Mouse (Mus musculus): ENCODE results near the gene St6galnac3.
A peak's percentile ranks its signal among the peaks of the same experiment; 100 is the strongest.

St6galnac3 gene

DNA sequence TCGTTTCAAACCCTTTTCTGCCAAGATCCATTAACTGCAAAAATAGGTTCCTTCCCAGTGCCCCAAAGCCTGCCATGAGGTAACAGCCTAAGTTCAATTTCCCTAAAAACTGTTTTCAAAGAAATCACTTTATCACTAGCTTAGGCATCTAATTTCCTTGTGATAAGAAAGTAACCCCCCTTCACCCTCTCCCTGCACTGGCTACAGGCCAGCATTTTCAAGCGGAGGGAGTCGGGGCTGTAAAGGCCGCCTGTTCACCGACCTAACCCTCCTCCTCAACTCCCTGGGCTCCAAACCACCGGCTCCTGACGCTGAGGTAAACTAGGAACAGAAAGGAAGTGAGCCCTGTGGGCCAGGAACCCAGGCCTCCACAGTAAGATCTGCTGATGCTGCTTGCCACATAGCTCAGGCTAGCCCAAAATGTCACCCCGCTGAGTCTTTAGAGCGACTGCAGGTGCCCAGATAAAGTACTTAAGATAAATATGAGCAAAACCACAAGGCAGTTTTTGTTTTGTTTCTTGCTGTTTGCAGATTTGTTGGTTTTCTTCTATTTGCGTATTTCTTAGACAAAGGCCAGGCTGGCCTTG, 61.0 kb downstream of the St6galnac3 start:
- no peak for DNase-seq (ENCODE audit: low read depth, low spot score)
- no peaks in the 10 kb centered on the region for H3K27me3 ChIP-seq (ENCODE audit: control insufficient read depth, insufficient read depth, low read length, poor library complexity, severe bottlenecking)
- no peaks in the 10 kb centered on the region for H3K36me3 ChIP-seq (ENCODE audit: control insufficient read depth, insufficient read depth, low read length, poor library complexity, severe bottlenecking)

DNA sequence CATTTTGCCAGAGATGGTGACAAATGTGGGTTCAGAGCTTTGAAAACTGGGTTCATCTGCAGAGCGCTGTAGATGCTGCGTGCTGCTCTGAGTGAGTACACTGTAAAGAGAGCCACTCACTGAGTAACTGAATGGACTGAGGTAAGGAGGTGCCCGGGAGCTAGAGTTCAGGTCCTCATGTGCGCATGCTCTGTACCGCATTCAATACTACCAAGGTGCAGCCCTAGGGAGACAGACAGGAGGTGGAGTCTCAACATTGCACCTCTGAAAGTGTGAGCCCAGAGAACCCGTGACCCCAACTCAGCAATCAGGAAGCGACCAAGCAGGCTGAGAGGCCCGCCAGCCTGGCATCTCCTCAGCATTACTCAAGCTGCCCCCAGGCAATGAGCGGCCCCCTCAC, 62.2 kb downstream of the St6galnac3 start:
- no peaks in the 10 kb centered on the region for H3K27me3 ChIP-seq (ENCODE audit: control insufficient read depth, insufficient read depth, low read length, poor library complexity, severe bottlenecking)
- no peak for DNase-seq (ENCODE audit: low read depth, low spot score)
- no peaks in the 10 kb centered on the region for H3K36me3 ChIP-seq (ENCODE audit: control insufficient read depth, insufficient read depth, low read length, poor library complexity, severe bottlenecking)

DNA sequence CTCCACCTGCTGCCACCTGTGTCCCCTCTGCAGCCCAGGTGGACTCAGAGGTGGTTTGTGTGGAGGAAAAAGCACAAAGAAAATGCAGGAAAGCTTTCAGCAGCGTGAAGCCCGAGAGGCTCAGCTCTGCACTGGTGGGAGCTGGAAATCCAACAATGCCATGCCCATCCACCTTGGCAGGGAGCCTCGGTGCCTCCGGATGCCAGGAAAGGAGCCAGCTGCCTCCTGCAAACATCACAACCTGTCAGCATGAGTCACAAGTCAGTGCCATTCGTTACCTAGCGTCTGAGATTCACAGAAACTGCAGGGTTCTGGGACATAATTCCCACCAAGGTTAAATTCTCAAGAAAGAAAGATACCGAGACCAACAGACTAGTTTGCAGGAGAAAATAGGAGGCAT, 63.0 kb downstream of the St6galnac3 start:
- no peak for DNase-seq (ENCODE audit: low read depth, low spot score)
- no peaks in the 10 kb centered on the region for H3K36me3 ChIP-seq (ENCODE audit: control insufficient read depth, insufficient read depth, low read length, poor library complexity, severe bottlenecking)
- H3K27me3 ChIP-seq (ENCODE audit: control insufficient read depth, insufficient read depth, low read length, poor library complexity, severe bottlenecking): no peaks in the 10 kb centered on the region

DNA sequence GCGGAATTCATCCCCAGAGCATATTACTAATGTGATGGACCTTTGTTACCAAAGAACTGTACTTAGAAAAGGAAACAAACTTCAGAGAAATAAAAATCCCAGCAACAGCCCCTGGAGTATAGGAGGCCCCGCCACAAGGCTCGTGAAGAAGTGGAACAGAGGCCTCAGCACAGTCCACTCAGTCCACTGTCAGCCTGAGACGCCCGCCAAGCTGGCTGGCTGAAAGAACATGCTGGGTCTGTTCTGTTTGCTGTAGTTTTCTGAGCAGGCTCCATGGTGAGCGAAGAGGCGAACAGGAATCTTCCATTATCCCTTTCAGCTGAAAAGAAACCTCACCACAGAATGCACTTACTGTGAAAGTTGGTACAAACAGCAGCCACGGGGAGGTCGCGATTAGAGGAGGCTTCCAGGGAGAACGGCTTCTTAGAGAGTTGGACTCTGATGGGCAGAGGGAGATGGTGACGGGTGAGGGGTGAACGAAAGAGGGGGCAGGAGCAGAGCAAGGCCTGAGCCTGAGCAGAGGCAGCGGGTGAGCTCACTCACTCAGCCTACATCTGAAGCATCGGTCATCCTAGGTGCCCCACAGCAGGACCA, 65.3 kb downstream of the St6galnac3 start:
- Histone ChIP-seq H3K27me3 (ENCODE audit: control insufficient read depth, insufficient read depth, low read length, poor library complexity, severe bottlenecking) (no peaks in the 10 kb centered on the region), H3K36me3 (ENCODE audit: control insufficient read depth, insufficient read depth, low read length, poor library complexity, severe bottlenecking) (no peaks in the 10 kb centered on the region)
- no peak for DNase-seq (ENCODE audit: low read depth, low spot score)

DNA sequence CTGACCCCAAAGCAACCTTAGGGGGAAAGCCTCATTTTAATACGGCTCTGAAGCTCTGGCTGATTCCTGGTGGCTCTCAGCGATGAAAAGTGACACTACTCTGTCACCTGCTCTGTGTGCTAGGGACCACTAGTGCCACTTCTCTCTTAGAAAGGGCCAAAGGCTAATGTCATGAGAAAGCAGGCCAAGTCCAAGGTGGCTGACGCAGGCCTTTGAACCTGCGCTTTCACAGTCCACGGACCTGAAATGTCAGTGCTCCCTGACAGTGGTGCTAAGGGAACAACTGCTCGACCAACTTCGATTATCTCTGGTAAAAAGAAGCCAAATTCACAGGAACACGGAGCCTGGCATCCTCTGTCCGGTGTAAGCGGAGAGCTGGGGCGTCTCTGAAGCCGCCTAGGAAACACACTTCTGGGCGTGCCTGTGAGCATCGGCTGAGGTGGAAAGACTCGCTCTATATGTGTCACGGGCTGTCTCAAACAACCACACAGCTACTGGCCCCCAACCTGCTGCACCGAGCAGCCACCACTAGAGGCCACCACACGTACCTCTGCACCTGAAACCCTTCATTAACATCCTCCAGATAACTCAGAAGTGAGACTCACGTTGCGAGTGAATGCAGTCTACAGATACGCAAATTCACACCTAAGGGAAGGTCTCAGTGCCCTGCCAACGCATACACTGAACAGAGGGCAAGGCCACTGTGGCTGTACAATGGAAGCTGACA, 66.8 kb downstream of the St6galnac3 start:
- peak; percentile 64 for DNase-seq (ENCODE audit: low read depth, low spot score)
- H3K27me3 ChIP-seq (ENCODE audit: control insufficient read depth, insufficient read depth, low read length, poor library complexity, severe bottlenecking): no peaks in the 10 kb centered on the region
- no peaks in the 10 kb centered on the region for H3K36me3 ChIP-seq (ENCODE audit: control insufficient read depth, insufficient read depth, low read length, poor library complexity, severe bottlenecking)

DNA sequence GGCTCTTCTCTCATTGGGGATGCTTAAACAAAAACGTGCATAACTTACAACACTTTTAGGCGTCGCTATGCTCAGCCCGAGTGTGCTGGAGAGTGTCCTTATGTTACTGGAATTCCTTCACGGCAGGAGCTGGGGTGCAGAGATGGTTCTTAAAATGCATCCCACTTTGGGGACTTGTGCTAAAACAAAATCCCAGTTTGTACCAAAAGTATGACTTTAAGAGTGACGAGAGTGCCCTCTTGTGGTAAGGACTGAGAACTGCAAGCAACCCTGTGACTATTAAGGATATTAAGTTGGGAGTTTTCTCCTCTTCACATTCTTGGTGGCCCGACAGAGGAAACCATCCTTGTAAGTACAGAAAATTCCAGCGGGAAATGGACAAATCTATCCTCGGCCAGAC, 69.9 kb downstream of the St6galnac3 start:
- no peaks in the 10 kb centered on the region for H3K27me3 ChIP-seq (ENCODE audit: control insufficient read depth, insufficient read depth, low read length, poor library complexity, severe bottlenecking)
- peak; percentile 59 for DNase-seq (ENCODE audit: low read depth, low spot score)
- H3K36me3 ChIP-seq (ENCODE audit: control insufficient read depth, insufficient read depth, low read length, poor library complexity, severe bottlenecking): no peaks in the 10 kb centered on the region

DNA sequence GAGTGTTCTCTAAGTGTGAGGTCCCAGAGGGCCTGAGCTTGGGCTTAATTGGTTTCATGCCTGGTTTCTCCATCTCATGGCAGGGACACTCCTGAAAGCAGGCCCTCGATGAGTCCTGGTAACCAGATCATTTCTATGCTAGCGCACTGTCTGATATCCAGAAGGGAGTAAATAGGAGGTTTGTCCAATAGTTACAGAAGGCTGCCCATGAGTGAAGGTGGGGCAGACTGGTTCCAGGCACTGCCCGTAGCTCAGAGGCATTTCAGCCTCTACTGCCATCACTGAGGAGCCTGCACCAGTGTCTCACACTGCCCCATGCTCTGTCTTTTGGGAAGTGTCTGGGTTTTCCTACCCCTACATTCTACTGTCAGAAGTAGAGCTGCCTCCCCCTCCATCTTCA, 72.1 kb downstream of the St6galnac3 start:
- Histone ChIP-seq H3K36me3 (ENCODE audit: control insufficient read depth, insufficient read depth, low read length, poor library complexity, severe bottlenecking) (no peaks in the 10 kb centered on the region), H3K27me3 (ENCODE audit: control insufficient read depth, insufficient read depth, low read length, poor library complexity, severe bottlenecking) (no peaks in the 10 kb centered on the region)
- DNase-seq (ENCODE audit: low read depth, low spot score): no peak

DNA sequence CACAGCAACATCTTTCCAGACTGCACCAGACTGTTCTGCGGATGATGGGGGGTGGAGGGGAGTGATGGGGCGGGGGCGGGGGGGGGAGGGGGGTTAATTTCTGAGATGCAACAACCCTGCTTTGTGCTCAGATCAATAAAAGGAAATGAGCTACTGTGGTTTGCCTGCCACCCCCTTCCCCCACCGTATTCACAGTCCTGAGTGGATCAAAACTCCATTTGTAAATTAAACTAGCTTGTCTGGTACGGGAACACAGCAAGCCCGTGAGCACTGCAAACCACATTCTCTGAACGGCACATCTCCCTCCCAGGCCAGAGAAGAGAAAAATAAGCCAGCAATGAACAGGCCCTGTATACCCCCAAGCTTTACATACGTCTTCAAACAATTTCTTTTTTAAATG, 76.3 kb downstream of the St6galnac3 start:
- no peaks in the 10 kb centered on the region for H3K27me3 ChIP-seq (ENCODE audit: control insufficient read depth, insufficient read depth, low read length, poor library complexity, severe bottlenecking)
- no peak for DNase-seq (ENCODE audit: low read depth, low spot score)
- no peaks in the 10 kb centered on the region for H3K36me3 ChIP-seq (ENCODE audit: control insufficient read depth, insufficient read depth, low read length, poor library complexity, severe bottlenecking)

DNA sequence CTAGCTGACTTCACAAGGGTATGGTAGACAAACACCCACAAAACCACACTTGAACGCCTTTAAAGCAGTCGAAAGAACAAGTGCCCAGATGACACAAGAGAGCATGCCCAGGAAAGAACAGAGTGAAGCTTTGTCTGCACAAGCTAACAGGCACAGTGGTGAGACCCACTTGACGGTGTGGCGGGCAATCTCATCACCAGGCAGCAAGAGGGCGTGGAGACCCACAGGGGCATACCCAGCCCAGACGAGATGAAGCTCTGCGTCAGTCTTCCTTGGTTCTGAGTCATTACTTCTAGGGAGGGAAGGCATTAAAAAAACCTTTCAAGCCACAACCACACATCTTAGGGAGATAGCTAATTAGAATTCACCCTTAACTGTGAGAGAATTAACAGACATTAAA, 79.2 kb downstream of the St6galnac3 start:
- no peaks in the 10 kb centered on the region for H3K36me3 ChIP-seq (ENCODE audit: control insufficient read depth, insufficient read depth, low read length, poor library complexity, severe bottlenecking)
- no peak for DNase-seq (ENCODE audit: low read depth, low spot score)

DNA sequence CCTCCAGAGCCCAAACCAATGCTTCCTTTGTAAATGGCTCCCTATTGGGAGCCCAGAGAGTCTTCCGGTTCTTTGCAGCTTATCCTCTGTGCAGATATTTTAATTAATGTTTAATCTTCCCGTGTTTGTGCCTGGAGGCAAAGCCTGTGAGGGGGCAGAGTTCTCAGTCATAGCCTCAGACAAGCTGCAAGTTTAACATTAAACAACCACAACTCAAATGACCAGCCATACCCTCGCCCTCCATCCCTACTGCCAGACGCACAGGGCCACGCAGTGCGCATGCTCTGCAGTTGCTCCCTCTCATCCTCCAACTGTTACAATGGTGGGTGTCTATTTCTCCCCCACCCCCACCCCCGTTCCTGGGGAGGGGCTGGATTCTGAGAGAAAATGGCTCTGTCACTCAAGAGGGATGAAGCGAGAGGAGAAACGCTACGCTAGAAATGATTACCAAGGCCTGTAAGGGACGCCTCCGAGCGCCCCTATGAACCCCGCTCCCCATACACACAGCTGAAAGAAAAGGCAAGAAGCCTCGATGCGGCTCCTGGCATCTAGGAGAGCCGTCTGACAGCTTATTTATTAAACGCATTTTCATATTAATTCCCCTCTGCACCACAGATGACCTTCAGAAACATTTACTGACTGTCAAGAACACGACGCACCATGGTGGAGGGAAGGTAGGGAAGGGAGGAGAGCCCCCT, 81.0 kb downstream of the St6galnac3 start:
- no peak for DNase-seq (ENCODE audit: low read depth, low spot score)
- H3K36me3 ChIP-seq (ENCODE audit: control insufficient read depth, insufficient read depth, low read length, poor library complexity, severe bottlenecking): no peaks in the 10 kb centered on the region

More for the DNA sequence above, 79.2 kb downstream of the St6galnac3 start:
- H3K27me3 ChIP-seq (ENCODE audit: control insufficient read depth, insufficient read depth, low read length, poor library complexity, severe bottlenecking): no peaks in the 10 kb centered on the region

DNA sequence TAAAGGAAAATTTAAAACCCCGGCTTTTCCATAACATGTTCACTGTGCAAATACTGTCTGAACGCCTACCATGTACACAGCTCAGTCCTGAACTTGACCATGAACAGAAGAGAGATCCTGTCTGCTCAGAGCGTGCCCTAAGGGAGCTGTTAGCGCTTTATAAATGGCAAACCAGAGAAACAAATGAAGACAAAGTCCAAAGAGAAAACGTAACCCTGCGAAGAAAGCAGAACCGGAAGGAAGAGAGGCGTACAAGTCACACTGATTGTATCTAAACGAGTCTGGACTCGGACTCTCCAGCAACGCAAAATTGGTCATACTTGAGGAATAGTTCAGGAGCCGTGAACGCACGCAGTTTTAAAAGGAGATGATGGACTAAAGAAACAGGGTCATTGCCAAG, 82.1 kb downstream of the St6galnac3 start:
- H3K27me3 ChIP-seq (ENCODE audit: control insufficient read depth, insufficient read depth, low read length, poor library complexity, severe bottlenecking): no peaks in the 10 kb centered on the region
- DNase-seq (ENCODE audit: low read depth, low spot score): no peak

More for the DNA sequence above, 81.0 kb downstream of the St6galnac3 start:
- H3K27me3 ChIP-seq (ENCODE audit: control insufficient read depth, insufficient read depth, low read length, poor library complexity, severe bottlenecking): no peaks in the 10 kb centered on the region

DNA sequence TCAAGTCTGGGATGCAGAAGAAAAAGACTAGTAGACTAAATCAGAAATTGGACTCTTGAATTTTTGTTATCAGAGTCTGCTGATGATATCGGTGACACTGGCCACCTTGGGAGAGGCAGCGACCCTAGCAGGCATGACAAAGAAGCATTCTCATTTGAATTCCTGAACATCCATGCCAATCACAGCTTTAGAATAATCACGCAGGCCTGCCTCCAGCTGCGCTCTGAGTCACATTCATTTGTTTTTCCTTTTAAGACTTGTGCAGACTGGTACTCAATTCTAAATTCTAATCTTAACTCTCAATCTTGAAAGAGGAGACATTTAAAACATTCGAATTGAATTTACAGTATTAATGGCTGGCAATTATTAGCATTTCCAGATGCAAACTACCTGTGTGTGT, 83.2 kb downstream of the St6galnac3 start:
- no peak for DNase-seq (ENCODE audit: low read depth, low spot score)
- H3K27me3 ChIP-seq (ENCODE audit: control insufficient read depth, insufficient read depth, low read length, poor library complexity, severe bottlenecking): no peaks in the 10 kb centered on the region

More for the DNA sequence above, 82.1 kb downstream of the St6galnac3 start:
- no peaks in the 10 kb centered on the region for H3K36me3 ChIP-seq (ENCODE audit: control insufficient read depth, insufficient read depth, low read length, poor library complexity, severe bottlenecking)

DNA sequence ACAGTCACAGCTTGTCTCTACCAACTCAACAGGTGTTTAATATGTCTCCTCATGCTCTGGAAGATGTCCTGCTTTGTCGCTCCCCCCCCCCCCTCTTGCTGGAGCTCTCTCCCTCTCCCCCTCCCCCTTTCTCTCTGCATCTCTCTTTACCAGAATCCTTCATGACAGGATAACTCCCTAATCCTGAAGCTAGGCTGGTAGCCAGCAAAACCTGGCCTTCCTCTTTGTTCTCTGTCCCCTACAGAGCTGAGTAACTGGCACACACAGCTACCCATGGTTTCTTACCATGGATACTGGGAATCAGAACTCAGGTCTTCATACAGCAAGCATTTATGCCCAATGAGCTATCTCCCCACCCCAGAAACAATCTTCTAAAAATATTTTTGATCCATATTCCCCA, 87.6 kb downstream of the St6galnac3 start:
- Histone ChIP-seq H3K36me3 (ENCODE audit: control insufficient read depth, insufficient read depth, low read length, poor library complexity, severe bottlenecking) (no peaks in the 10 kb centered on the region), H3K27me3 (ENCODE audit: control insufficient read depth, insufficient read depth, low read length, poor library complexity, severe bottlenecking) (no peaks in the 10 kb centered on the region)
- no peak for DNase-seq (ENCODE audit: low read depth, low spot score)

More for the DNA sequence above, 83.2 kb downstream of the St6galnac3 start:
- H3K36me3 ChIP-seq (ENCODE audit: control insufficient read depth, insufficient read depth, low read length, poor library complexity, severe bottlenecking): no peaks in the 10 kb centered on the region

DNA sequence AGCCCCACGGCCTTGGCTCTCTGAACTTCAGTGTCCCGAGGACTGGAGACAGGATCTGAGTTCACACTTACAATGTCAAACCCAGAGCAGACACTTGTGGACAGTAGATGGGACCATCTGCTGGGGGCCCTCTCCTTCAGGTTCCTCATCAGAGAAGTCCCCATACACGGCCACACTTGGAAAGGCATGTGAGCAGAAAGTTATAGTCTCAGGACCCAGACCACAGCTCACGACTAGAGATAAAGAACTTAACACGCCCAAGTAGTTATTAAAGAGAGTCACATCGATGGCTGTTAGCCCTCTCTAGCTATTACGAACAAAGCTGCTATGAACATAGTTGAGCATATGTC, 88.2 kb downstream of the St6galnac3 start:
- DNase-seq (ENCODE audit: low read depth, low spot score): no peak
- H3K36me3 ChIP-seq (ENCODE audit: control insufficient read depth, insufficient read depth, low read length, poor library complexity, severe bottlenecking): no peaks in the 10 kb centered on the region
- no peaks in the 10 kb centered on the region for H3K27me3 ChIP-seq (ENCODE audit: control insufficient read depth, insufficient read depth, low read length, poor library complexity, severe bottlenecking)

Measured in splenic B cell, adult 2 months (primary cell).